Mouse (Mus musculus) embryonic facial prominence, embryonic 15.5 days (tissue): ENCODE measurements around the gene Trim63. TPM values are rescaled to one million over a fixed set of nuclear protein-coding genes. Genes with fewer than 3 reads are reported as not detected.
"Not testable (repeated sequence)": the region's sequence is repeated elsewhere in the genome, so short reads cannot be mapped to it uniquely, and the experiment has no call there.

Experiments used
- ATAC-seq: fragments of 200-750 bp; cut with Nextera tagmentation; 2 replicates; pipeline ENCODE4 v1.8.0; 2017; ENCODE audit warnings: low read depth, moderate TSS enrichment; ENCODE audit not compliant: insufficient number of reproducible peaks, low FRiP score, low TSS enrichment
- H3K27ac ChIP-seq: fragments of 300-500 bp; sonication (generic); replicated peaks from 2 replicates; pipeline ENCODE4 v1.5.1; 2015; ENCODE audit warnings: mild to moderate bottlenecking, inconsistent platforms
- H3K27me3 ChIP-seq: fragments of 300-500 bp; sonication (generic); 2 replicates; pipeline ENCODE4 v1.6.1; 2015; ENCODE audit warnings: inconsistent platforms
- H3K36me3 ChIP-seq: fragments of 300-500 bp; sonication (generic); 2 replicates; pipeline ENCODE4 v1.6.1; 2015; ENCODE audit warnings: mild to moderate bottlenecking, inconsistent platforms
- H3K4me1 ChIP-seq: fragments of 300-500 bp; sonication (generic); 2 replicates; pipeline ENCODE4 v1.6.1; 2015; ENCODE audit warnings: inconsistent platforms
- H3K4me2 ChIP-seq: fragments of 300-500 bp; sonication (generic); replicated peaks from 2 replicates; pipeline ENCODE4 v1.6.1; 2015; ENCODE audit warnings: mild to moderate bottlenecking, inconsistent platforms
- H3K4me3 ChIP-seq: fragments of 300-500 bp; sonication (generic); replicated peaks from 2 replicates; pipeline ENCODE4 v1.5.1; 2015; ENCODE audit warnings: mild to moderate bottlenecking, inconsistent platforms
- H3K9ac ChIP-seq: fragments of 300-500 bp; sonication (generic); 2 replicates; pipeline ENCODE4 v1.6.1; 2015; ENCODE audit warnings: inconsistent platforms
- H3K9me3 ChIP-seq: fragments of 300-500 bp; sonication (generic); replicated peaks from 2 replicates; pipeline ENCODE4 v1.6.1; 2016; ENCODE audit warnings: inconsistent platforms
- WGBS: fragments of 180-500 bp; shearing (Covaris S2); methylation state at CpG from one replicate; pipeline ENCODE4 v1.1.7; 2015; 5-methylcytosine and 5-hydroxymethylcytosine counted together
- polyA plus RNA-seq: library from polyadenylated mRNA; unstranded; fragments of >200 nt; fragmentation: Nextera tagmentation; extraction: Ambion mirVana; gene quantifications from 2 replicates; pipeline ENCODE4 v1.2.1, GENCODE M21; 2015

The Trim63 gene
- polyA plus RNA-seq, 1 experiment from 2014 or later, result 6.3 TPM

DNA sequence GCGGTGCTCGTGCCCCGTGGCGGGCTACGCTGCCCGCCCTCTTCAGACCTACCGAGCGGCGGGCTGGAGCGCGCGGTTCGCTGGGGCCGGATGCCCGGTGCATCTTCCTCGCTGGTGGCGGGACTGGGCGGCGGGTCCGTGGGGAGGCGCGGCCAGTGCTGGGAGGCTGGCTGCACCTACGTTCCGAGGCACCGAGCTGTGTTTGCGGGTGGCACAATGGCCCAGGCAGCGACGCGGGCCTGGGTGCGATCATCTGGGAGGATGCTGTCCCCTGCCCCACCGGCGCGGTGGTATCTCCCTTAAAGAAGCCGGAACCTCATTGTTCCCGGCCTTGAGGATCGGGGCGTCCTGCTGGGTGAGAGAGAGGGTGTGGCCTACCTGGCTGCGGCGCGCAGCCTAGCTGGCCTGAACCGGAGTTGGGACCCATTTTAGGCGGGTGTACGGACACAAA, 27.3 kb upstream of the Trim63 start, which contains the start of gene Pdik1l:
Gene Pdik1l, minus strand, starts transcription at position 321 of the 451 bp plus-strand sequence.
- under 1% methylated on average over 42 of the region's 43 CpGs for WGBS
- H3K27ac ChIP-seq, result peak within 1 kb of the TSS; percentile 100
- no peaks in the 10 kb centered on the region for H3K27me3 ChIP-seq
- H3K4me3 ChIP-seq, result peak within 1 kb of the TSS; percentile 100
- peaks cover 25% of the 10 kb centered on the region for H3K4me1 ChIP-seq
- H3K9ac ChIP-seq, result peak within 1 kb of the TSS; percentile 99
- H3K36me3 ChIP-seq, result peaks cover 18% of the 10 kb centered on the region; the same call in 1 of the 2 replicates
- no peaks in the 10 kb centered on the region for H3K9me3 ChIP-seq
- peak within 1 kb of the TSS; percentile 95 for H3K4me2 ChIP-seq
- peak; percentile 80 for ATAC-seq

DNA sequence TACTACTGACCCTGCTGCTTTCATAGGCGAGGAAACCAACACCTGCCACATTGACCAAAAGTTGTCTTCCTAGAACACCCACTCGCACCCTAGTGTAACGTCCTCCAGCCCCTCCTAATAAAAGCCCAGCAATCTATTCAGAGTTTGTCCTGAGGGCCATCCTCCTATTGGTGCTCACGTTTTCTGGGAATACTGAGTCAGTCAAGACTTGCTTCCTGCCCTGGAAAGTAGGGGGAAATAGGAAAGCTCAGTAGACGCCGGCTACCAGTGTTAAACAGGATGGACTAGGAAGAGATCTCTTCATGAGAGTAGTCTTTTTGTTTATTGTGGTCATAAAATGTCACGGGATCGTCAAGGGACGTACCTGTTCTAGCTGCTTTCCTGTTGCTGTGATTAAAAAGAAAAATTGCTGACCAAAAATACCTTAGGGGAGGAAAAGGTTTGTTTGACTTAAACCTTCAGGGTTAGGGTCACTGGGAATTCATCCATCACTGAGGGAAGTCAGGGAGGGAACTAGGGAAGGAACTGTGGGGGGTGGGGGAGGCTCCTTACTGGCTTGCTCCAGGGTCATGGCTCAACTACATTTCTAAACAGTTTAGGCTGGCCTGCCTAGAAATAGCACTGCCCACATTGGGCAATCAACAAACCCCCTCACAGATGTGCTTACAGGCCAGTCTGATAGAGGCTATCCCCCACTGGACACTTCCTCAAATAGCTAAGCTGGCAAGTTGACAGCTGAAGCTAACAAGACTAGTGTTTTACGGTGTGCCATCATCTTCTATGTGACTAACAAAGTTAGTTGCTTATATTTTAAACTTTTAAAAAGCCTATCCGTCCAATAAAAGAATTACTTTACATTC, 26.3 kb upstream of the Trim63 start:
- Histone ChIP-seq H3K9me3 (no peaks in the 10 kb centered on the region), H3K36me3 (peaks cover 8% of the 10 kb centered on the region; the same call in 1 of the 2 replicates), H3K4me2 (peak overlapping the region; percentile 95), H3K4me3 (peak overlapping the region; percentile 100), H3K9ac (peak overlapping the region; percentile 94), H3K27ac (peak overlapping the region; percentile 100; the same call in 1 of the 2 replicates), H3K4me1 (peaks cover 25% of the 10 kb centered on the region), H3K27me3 (peaks cover 8% of the 10 kb centered on the region; the same call in 1 of the 2 replicates)
- no peak for ATAC-seq
- WGBS, result 39% methylated on average over 11 of the region's 11 CpGs

DNA sequence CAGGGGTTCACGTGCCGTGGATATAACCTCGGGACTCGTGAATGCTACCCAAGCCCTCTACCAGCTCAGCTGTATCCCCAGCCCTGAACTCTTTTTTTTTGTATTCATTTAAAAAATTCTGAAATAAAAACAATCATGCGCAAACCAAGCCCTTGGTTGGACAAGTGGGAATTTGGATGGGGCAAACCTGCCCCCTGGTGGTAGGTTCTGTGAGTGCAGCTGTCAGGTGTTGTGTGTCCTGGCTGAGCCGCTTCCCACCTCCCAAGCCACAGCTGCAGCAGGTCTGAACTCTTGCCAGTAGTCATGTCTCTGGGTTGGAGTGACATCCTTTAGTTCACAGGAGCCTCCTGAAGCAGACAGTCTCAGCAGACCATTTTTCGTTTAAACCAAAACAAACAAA, 22.9 kb upstream of the Trim63 start:
- WGBS, result 16% methylated on average over 7 of the region's 7 CpGs
- H3K9me3 ChIP-seq, result no peaks in the 10 kb centered on the region
- H3K27me3 ChIP-seq, result peaks cover 10% of the 10 kb centered on the region; the same call in 1 of the 2 replicates

DNA sequence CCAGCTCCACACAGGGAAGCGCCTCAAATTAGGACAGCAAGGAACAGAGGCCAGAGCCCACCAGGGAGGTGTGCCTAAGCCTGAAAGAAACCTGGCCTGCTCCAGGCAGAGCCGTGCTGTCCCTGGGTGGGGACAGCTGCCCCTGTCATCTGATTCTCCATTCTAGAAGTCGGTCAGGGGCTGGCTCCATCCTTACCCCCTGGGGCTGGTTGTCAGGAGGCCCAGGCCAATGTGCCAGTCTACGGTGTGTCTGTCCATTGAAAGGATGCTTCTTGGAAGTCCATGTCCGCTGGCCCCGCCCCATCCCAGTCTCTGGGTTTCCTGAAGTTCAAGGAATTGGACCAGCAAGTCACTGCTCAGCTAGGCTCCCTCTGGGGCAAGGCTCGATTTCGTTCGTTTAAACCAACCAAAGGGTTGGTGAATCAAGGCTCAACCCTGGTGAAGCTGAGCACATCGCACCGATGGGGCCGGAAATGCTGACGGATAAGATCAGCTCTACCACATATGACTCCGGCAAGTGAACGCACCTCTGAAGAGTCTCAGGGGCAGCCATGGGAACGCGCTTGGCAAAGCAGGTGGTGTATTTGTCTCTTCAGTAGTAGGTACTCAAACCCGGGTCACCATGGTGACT, 21.7 kb upstream of the Trim63 start:
- no peaks in the 10 kb centered on the region for H3K36me3 ChIP-seq

More for the DNA sequence above, 22.9 kb upstream of the Trim63 start:
- ATAC-seq, result no peak
- Histone ChIP-seq H3K4me3 (no peak overlapping the region), H3K36me3 (no peaks in the 10 kb centered on the region), H3K4me2 (no peak overlapping the region), H3K27ac (no peak overlapping the region), H3K9ac (no peak overlapping the region), H3K4me1 (peaks cover 14% of the 10 kb centered on the region)

DNA sequence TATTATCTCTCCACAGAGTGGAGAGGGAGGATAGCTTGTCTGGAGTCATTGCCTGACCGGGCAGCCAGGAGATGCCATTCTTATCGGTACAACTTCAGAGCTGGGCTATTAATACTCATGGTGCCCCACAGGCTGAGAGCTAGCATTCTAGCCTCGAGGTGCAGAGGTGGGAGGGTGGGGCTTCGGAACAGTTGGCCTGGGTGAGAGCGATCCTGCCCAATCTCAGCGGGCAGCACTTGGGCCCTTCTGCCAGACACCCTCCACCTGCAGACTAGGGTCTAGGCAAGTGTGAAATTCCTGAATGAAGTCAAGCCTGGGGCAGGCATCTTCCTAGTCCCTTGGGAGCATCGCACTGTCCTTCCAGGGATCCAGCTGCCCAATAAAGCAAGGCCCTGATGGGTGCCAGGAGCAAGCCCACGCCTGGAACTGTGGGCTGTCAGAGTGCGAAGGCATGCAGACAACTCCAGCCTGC, 21.2 kb upstream of the Trim63 start:
- 0 out of 2 replicates have a peak, but pooled peaks cover 6% of the 10 kb centered on the region for H3K4me1 ChIP-seq
- no peaks in the 10 kb centered on the region for H3K36me3 ChIP-seq
- ATAC-seq, result peak; percentile 44; the same call in 1 of the 2 replicates
- no peak overlapping the region for H3K4me2 ChIP-seq
- H3K27me3 ChIP-seq, result peaks cover 10% of the 10 kb centered on the region; the same call in 1 of the 2 replicates
- no peaks in the 10 kb centered on the region for H3K9me3 ChIP-seq
- no peak overlapping the region for H3K27ac ChIP-seq
- H3K4me3 ChIP-seq, result no peak overlapping the region
- 68% methylated on average over 9 of the region's 9 CpGs for WGBS
- H3K9ac ChIP-seq, result no peak overlapping the region

More for the DNA sequence above, 21.7 kb upstream of the Trim63 start:
- Histone ChIP-seq H3K4me2 (no peak overlapping the region), H3K4me1 (peaks cover 12% of the 10 kb centered on the region), H3K9ac (no peak overlapping the region), H3K4me3 (no peak overlapping the region), H3K27ac (no peak overlapping the region), H3K9me3 (no peaks in the 10 kb centered on the region), H3K27me3 (peaks cover 10% of the 10 kb centered on the region; the same call in 1 of the 2 replicates)
- peak; percentile 49; the same call in 1 of the 2 replicates for ATAC-seq
- 68% methylated on average over 18 of the region's 18 CpGs for WGBS

DNA sequence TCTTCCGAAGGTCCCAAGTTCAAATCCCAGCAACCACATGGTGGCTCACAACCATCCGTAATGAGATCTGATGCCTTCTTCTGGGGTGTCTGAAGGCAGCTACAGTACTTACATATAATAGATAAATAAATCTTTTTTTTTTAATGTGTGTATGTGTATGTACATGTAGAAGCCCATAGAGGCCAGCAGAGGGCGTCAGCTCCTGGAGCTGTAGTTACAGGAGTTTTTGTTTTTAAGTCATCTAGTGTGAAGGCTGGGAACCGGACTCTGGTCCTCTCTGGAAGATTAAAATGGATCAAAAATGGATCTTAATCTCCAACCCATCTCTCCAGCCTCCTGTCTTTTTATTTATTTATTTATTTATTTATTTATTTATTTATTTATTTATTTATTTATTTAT, 18.8 kb upstream of the Trim63 start:
- ATAC-seq, H3K9me3 ChIP-seq, H3K4me2 ChIP-seq, H3K36me3 ChIP-seq, H3K4me3 ChIP-seq, H3K9ac ChIP-seq, H3K4me1 ChIP-seq, H3K27ac ChIP-seq: not testable (repeated sequence)
- WGBS, result 89% methylated on average over 4 of the region's 4 CpGs
- H3K27me3 ChIP-seq, result peaks cover 10% of the 10 kb centered on the region; the same call in 1 of the 2 replicates

DNA sequence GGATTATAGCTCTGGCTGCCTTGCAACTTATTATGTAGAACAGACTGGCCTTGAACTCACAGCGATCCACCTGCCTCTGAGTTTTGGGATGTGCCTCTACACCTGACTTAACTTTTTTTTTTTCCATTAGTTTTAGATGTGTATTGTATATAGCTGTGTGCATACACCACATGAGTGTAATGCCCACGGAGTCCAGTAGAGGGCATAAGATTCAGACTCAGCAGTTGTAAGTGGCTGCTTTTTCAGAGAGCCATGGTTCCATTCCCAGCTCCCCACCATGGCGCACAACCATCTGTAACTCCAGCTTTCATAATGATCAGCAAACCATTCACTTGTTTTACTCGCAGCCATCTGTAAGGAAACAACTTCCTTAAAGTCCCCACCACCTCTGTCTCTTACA, 18.4 kb upstream of the Trim63 start:
- WGBS, result 89% methylated on average over 4 of the region's 4 CpGs

DNA sequence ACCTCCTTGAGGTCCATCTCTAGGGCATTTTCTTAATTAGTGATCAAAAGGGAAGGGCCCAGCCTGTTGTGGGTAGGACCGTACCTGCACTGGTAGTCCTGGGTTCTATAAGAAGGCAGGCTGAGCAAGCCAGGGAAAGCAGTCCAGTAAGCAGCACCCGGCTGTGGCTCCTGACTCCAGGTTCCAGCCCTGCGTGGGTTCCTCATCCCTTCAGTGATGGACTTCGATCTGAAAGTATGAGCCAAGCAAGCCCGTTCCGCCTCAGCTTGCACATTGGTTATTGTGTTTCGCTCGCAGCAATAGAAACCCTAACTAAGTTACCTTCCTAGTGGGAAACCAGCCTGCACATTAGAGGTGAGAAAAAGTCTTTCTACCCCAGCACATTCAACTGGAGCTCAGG, 17.6 kb upstream of the Trim63 start:
- 87% methylated on average over 8 of the region's 8 CpGs for WGBS
- no peak for ATAC-seq
- no peak overlapping the region for H3K9ac ChIP-seq

More for the DNA sequence above, 18.4 kb upstream of the Trim63 start:
- Histone ChIP-seq H3K4me3 (no peak overlapping the region), H3K36me3 (no peaks in the 10 kb centered on the region), H3K4me2 (no peak overlapping the region), H3K27ac (no peak overlapping the region), H3K27me3 (peaks cover 10% of the 10 kb centered on the region; the same call in 1 of the 2 replicates), H3K4me1 (peaks cover 3% of the 10 kb centered on the region; the same call in 1 of the 2 replicates), H3K9me3 (no peaks in the 10 kb centered on the region), H3K9ac (no peak overlapping the region)
- no peak for ATAC-seq

DNA sequence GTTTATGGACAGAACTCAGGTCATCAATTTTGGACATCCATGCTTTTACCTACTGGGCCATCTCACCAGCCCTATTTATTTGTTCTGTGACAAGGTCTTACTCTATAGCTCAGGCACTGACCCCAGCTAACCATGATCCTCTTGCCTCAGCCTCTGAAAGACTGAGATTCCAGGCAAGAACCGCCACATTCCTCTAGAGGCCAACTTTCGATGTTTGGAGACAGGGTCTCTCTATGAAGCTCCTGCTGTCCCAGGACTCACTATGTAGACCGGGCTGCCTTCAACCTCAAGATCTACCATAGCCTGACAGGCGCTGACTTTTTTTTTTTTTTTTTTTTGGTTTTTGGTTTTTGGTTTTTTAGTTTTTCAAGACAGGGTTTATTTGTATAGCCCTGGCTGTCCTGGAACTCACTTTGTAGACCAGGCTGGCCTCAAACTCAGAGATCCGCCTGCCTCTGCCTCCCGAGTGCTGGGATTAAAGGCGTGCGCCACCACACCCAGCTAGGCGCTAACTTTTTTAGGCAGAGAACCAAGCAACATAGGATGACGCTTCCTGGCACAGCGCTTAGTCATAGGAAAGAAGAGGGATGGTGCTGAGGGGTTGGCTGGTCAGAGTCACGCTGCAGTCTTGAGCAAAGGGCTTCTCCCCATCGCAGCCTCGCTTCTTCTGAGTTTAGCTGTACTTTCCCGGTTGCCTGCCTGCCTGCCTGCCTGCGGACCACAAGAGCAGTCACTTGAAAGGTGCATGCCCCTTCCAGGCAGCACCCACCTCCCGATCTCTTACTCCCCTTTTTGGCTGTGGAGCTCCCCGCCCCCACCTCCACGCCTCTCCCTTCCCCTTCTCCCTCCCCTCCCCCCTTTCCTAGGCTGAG, 16.1 kb upstream of the Trim63 start:
- Histone ChIP-seq H3K36me3 (no peaks in the 10 kb centered on the region), H3K27me3 (no peaks in the 10 kb centered on the region), H3K27ac (no peak overlapping the region), H3K9ac (no peak overlapping the region), H3K4me2 (no peak overlapping the region), H3K4me1 (peaks cover 3% of the 10 kb centered on the region), H3K9me3 (no peaks in the 10 kb centered on the region), H3K4me3 (no peak overlapping the region)
- 71% methylated on average over 19 of the region's 19 CpGs for WGBS
- no peak for ATAC-seq

More for the DNA sequence above, 17.6 kb upstream of the Trim63 start:
- H3K4me2 ChIP-seq, result no peak overlapping the region
- no peak overlapping the region for H3K4me3 ChIP-seq
- H3K9me3 ChIP-seq, result no peaks in the 10 kb centered on the region
- H3K27ac ChIP-seq, result no peak overlapping the region
- H3K4me1 ChIP-seq, result peaks cover 3% of the 10 kb centered on the region
- peaks cover 10% of the 10 kb centered on the region; the same call in 1 of the 2 replicates for H3K27me3 ChIP-seq
- no peaks in the 10 kb centered on the region for H3K36me3 ChIP-seq

DNA sequence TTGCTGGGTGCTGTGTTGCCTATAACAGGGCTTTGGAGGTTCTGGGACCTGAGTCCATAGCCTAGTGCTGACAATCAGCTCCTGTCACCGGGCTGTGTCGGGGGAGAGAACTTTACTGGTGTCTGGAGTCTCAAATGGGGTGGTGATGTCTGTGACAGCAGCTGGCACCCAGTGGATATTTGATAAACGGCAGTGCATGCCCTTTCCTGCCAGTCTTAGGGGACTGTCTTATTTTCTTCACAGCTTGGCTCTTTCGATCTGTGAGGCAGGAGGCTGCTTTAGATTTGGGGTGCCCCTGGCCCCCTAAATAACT, 15.5 kb upstream of the Trim63 start:
- H3K9ac ChIP-seq, result no peak overlapping the region
- no peak for ATAC-seq
- no peaks in the 10 kb centered on the region for H3K9me3 ChIP-seq
- H3K36me3 ChIP-seq, result no peaks in the 10 kb centered on the region
- no peak overlapping the region for H3K4me2 ChIP-seq
- peaks cover 3% of the 10 kb centered on the region for H3K4me1 ChIP-seq
- no peak overlapping the region for H3K27ac ChIP-seq
- no peak overlapping the region for H3K4me3 ChIP-seq
- H3K27me3 ChIP-seq, result no peaks in the 10 kb centered on the region
- 48% methylated on average over 4 of the region's 4 CpGs for WGBS
